Mouse (Mus musculus): ENCODE measurements around the gene Tysnd1. TPM values are rescaled to one million over a fixed set of nuclear protein-coding genes. Genes with fewer than 3 reads are reported as not detected.

The Tysnd1 gene
- polyA plus RNA-seq, 1 experiment from 2014 or later = 28.9 TPM

DNA sequence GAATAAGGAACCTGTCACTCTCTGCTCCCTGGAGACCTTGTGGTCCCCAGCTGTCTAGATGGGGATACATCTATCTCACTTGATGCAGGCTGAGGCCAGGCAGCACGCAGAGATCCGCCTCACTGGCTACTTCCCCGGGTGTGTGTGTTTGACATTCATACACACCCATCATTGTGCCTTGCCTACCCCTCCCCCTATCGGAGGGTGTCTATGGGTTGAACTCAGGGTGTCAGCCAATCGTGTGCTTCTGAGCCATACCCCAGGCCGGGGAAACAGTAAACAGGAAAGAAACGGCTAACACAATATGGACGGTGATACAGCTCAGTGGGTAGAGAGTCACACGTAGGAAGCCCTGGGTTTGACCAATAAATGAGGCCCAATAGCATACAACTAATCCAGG is 54.7 kb downstream of the Tysnd1 start:
- 93% methylated on average over 9 of the region's 9 CpGs for WGBS
- no peak overlapping the region for H3K4me2 ChIP-seq
- no peak overlapping the region for H3K4me3 ChIP-seq (replicated peaks)
- no peak overlapping the region for H3K27ac ChIP-seq
- no peaks in the 10 kb centered on the region for H3K9me3 ChIP-seq
- H3K27me3 ChIP-seq = no peaks in the 10 kb centered on the region
- H3K4me1 ChIP-seq = no peaks in the 10 kb centered on the region
- H3K36me3 ChIP-seq (replicated peaks) = peaks cover 96% of the 10 kb centered on the region
- no peak overlapping the region for H3K9ac ChIP-seq
- ATAC-seq (ENCODE audit: low FRiP score) = no peak

DNA sequence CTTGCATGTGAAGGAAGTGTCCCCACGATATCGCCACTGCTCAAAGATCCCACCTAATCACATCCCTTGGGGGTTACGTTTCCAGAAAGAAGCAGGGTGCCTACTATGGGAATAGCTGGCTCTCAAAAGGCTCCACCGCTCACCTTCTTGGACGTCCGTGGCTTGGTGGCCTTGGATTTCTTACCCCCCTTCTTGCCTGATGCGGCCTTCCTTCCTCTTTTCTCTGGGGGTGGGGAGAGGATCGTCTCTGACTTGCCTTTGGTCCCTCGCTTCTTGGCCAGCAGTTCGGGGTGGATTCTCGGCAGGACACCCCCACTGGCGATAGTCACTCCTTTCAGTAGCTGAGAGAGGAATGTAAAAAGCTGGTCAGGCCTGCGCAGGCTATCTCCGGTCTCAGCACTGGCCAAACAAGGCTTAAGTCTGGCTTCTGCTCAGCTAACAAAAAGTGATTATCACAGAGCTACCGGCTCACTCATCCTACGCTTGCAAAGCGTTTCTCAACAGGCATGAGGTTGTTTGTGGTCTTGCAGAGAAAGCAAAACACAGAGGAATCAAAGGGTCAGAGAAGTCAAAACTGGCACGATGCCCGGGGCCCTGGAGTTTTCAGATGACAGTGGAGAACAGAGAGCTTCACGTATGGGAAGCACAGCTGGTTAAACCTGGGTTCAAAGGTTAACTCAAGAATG is 56.4 kb downstream of the Tysnd1 start:
- no peaks in the 10 kb centered on the region for H3K27me3 ChIP-seq
- no peaks in the 10 kb centered on the region for H3K4me1 ChIP-seq
- ATAC-seq (ENCODE audit: low FRiP score) = no peak
- H3K9me3 ChIP-seq = no peaks in the 10 kb centered on the region
- no peak overlapping the region for H3K4me2 ChIP-seq
- WGBS = 91% methylated on average over 20 of the region's 20 CpGs
- H3K36me3 ChIP-seq (replicated peaks) = peaks cover 94% of the 10 kb centered on the region
- H3K9ac ChIP-seq = no peak overlapping the region
- H3K4me3 ChIP-seq (replicated peaks) = no peak overlapping the region
- H3K27ac ChIP-seq = no peak overlapping the region

Other genes with a start within 250 kb of the Tysnd1 start
- gene Eif4ebp2, start 242.9 kb upstream of the Tysnd1 start, polyA plus RNA-seq (2016; fragmentation: Nextera tagmentation; extraction: Ambion mirVana) = 87.6 and 88.3 TPM in 2 replicates
- gene Lrrc20, start 219.7 kb upstream of the Tysnd1 start, polyA plus RNA-seq (2016; fragmentation: Nextera tagmentation; extraction: Ambion mirVana) = 14.4 and 15.7 TPM in 2 replicates
- 0.18 and 0.36 TPM in 2 replicates for gene Npffr1, start 100.0 kb upstream of the Tysnd1 start, polyA plus RNA-seq (2016; fragmentation: Nextera tagmentation; extraction: Ambion mirVana)
- 264 and 269 TPM in 2 replicates for gene Ppa1, start 47.0 kb upstream of the Tysnd1 start, polyA plus RNA-seq (2016; fragmentation: Nextera tagmentation; extraction: Ambion mirVana)
- 216 and 221 TPM in 2 replicates for gene Sar1a, start 15.2 kb upstream of the Tysnd1 start, polyA plus RNA-seq (2016; fragmentation: Nextera tagmentation; extraction: Ambion mirVana)
- 5.8 and 6.1 TPM in 2 replicates for gene Aifm2, start 19.7 kb downstream of the Tysnd1 start, polyA plus RNA-seq (2016; fragmentation: Nextera tagmentation; extraction: Ambion mirVana)
- 362 and 384 TPM in 2 replicates for gene H2afy2, start 88.6 kb downstream of the Tysnd1 start, polyA plus RNA-seq (2016; fragmentation: Nextera tagmentation; extraction: Ambion mirVana)

All from forebrain, embryonic 12.5 days (tissue).